Comparison of ENCODE assay signal across 8 mouse cellular contexts in genomic region chr13:19177662-19178259, GRCm38 (mm10).
A peak's percentile ranks its signal among the peaks of the same experiment; 100 is the strongest.
DNase-seq lines count a peak whose midpoint lies in the region; ATAC-seq and TF ChIP-seq lines count a peak whose summit lies in the region.

No protein-coding gene starts in this region.

- no peaks in the 10 kb centered on the region for H3K9me3 ChIP-seq in forebrain, embryonic 11.5 days (ENCODE audit: control insufficient read depth, low read length)
- H3K9me3 ChIP-seq in midbrain, embryonic 12.5 days: no peaks in the 10 kb centered on the region
- H3K9me3 ChIP-seq in stomach, embryonic 14.5 days (ENCODE audit: control insufficient read depth, low read depth, low read length): no peaks in the 10 kb centered on the region

- H3K4me1 ChIP-seq in heart, adult 2 months (ENCODE audit: control insufficient read depth, insufficient read depth, low read length): no peaks in the 10 kb centered on the region
- H3K4me1 ChIP-seq in forebrain, embryonic 11.5 days (replicated peaks; ENCODE audit: control insufficient read depth, insufficient read depth, low read length): no peaks in the 10 kb centered on the region
- H3K4me1 ChIP-seq in midbrain, embryonic 12.5 days: no peaks in the 10 kb centered on the region
- H3K4me1 ChIP-seq in stomach, embryonic 14.5 days (ENCODE audit: control insufficient read depth, insufficient read depth, low read length): 0 out of 2 replicates have a peak, but pooled peaks cover 3% of the 10 kb centered on the region

- H3K79me2 ChIP-seq in heart, adult 2 months (replicated peaks; ENCODE audit: control insufficient read depth, insufficient read depth, low read length): no peaks in the 10 kb centered on the region

- TF ChIP-seq EP300 in heart, adult 2 months (IDR thresholded peaks at IDR 0.05; ENCODE audit: insufficient read depth, low read depth, low read length): no peak

- no peaks in the 10 kb centered on the region for H3K27me3 ChIP-seq in heart, adult 2 months (ENCODE audit: control insufficient read depth, insufficient read depth, low read length)
- no peaks in the 10 kb centered on the region for H3K27me3 ChIP-seq in forebrain, embryonic 11.5 days (ENCODE audit: control insufficient read depth, insufficient read depth, low read length)
- H3K27me3 ChIP-seq in midbrain, embryonic 12.5 days: no peaks in the 10 kb centered on the region
- no peaks in the 10 kb centered on the region for H3K27me3 ChIP-seq in stomach, embryonic 14.5 days (ENCODE audit: control insufficient read depth, insufficient read depth, low read length)

- 38% methylated on average over 1 of the region's 1 CpGs for WGBS in heart, adult 2 months
- WGBS in forebrain, embryonic 11.5 days: 73% methylated on average over 1 of the region's 1 CpGs
- 67% methylated on average over 1 of the region's 1 CpGs for WGBS in midbrain, embryonic 12.5 days
- 78% methylated on average over 1 of the region's 1 CpGs for WGBS in stomach, embryonic 14.5 days

- ATAC-seq in cerebellum, adult (ENCODE audit: insufficient number of reproducible peaks, low FRiP score, low TSS enrichment): peak; percentile 98
- peak; percentile 85 for ATAC-seq in forebrain, embryonic 11.5 days (replicated peaks; ENCODE audit: low FRiP score)
- peak; percentile 60 for ATAC-seq in inflammation-experienced regulatory T-cells, adult 6 months
- peak; percentile 93 for ATAC-seq in midbrain, embryonic 12.5 days (ENCODE audit: low FRiP score, low read depth)
- ATAC-seq in stomach, embryonic 14.5 days (ENCODE audit: insufficient number of reproducible peaks, insufficient read depth, low FRiP score, low read depth): peak; percentile 85

- DNase-seq in heart, adult 2 months: no peak
- DNase-seq in heart, adult 11 months: no peak
- peak; percentile 54 for DNase-seq in forebrain, embryonic 11.5 days (ENCODE audit: low spot score)
- DNase-seq in left cerebral cortex, postnatal 36 days (ENCODE audit: low spot score in 2 of 2): peak; percentile 28 to 30

- no peaks in the 10 kb centered on the region for H3K36me3 ChIP-seq in heart, adult 2 months (ENCODE audit: control insufficient read depth, insufficient read depth, low read length)
- no peaks in the 10 kb centered on the region for H3K36me3 ChIP-seq in forebrain, embryonic 11.5 days (ENCODE audit: control insufficient read depth, insufficient read depth, low read length)
- H3K36me3 ChIP-seq in midbrain, embryonic 12.5 days: no peaks in the 10 kb centered on the region
- H3K36me3 ChIP-seq in stomach, embryonic 14.5 days (ENCODE audit: control insufficient read depth, insufficient read depth, low read length): no peaks in the 10 kb centered on the region

- no peak overlapping the region for H3K4me2 ChIP-seq in forebrain, embryonic 11.5 days (ENCODE audit: low read depth, low read length, severe bottlenecking)
- no peak overlapping the region for H3K4me2 ChIP-seq in midbrain, embryonic 12.5 days (replicated peaks)
- no peak overlapping the region for H3K4me2 ChIP-seq in stomach, embryonic 14.5 days (replicated peaks; ENCODE audit: low read depth, low read length)

- peak; percentile 54 for TF ChIP-seq CTCF in heart, adult 2 months (IDR thresholded peaks at IDR 0.05)

- TF ChIP-seq POLR2A in heart, adult 2 months (IDR thresholded peaks at IDR 0.05; ENCODE audit: insufficient read depth, low read depth, low read length): no peak

- intact Hi-C loops in heart, adult 2 months (cut with DNase I): no loop called here
- intact Hi-C loops in left cerebral cortex, postnatal 36 days (cut with DNase I): loop anchor here (5.0 to 10.0 kb wide), 2 partner anchors 257 to 505 kb away; no protein-coding TSS in a partner anchor

- H3K4me3 ChIP-seq in heart, adult 2 months: no peak overlapping the region
- no peak overlapping the region for H3K4me3 ChIP-seq in forebrain, embryonic 11.5 days (ENCODE audit: low read depth, low read length)
- no peak overlapping the region for H3K4me3 ChIP-seq in midbrain, embryonic 12.5 days
- no peak overlapping the region for H3K4me3 ChIP-seq in stomach, embryonic 14.5 days (ENCODE audit: low read depth, low read length)

- no peak overlapping the region for H3K9ac ChIP-seq in heart, adult 2 months (ENCODE audit: low read depth, low read length)
- H3K9ac ChIP-seq in forebrain, embryonic 11.5 days (ENCODE audit: low read length): no peak overlapping the region
- no peak overlapping the region for H3K9ac ChIP-seq in midbrain, embryonic 12.5 days (replicated peaks)
- no peak overlapping the region for H3K9ac ChIP-seq in stomach, embryonic 14.5 days (replicated peaks; ENCODE audit: low read depth, low read length)

- H3K27ac ChIP-seq in heart, adult 2 months: no peak overlapping the region
- H3K27ac ChIP-seq in forebrain, embryonic 11.5 days (ENCODE audit: low read depth, low read length): no peak overlapping the region
- H3K27ac ChIP-seq in midbrain, embryonic 12.5 days (replicated peaks): no peak overlapping the region
- H3K27ac ChIP-seq in stomach, embryonic 14.5 days (ENCODE audit: low read length): no peak overlapping the region

Comparison
In these comparisons a context has a peak if more than half of its experiments do, and no peak if none do; other contexts are left out.
1. DNase-seq: peak in forebrain, embryonic 11.5 days (single experiment) and left cerebral cortex, postnatal 36 days (2 of 2); none in heart, adult 2 months (0 of 2) and heart, adult 11 months (single experiment).
2. Peak in every context shown above with its lines, with median percentiles within 50 percentile points of each other: ATAC-seq.